Mouse (Mus musculus): ENCODE measurements around the gene Rcc1l. TPM values are rescaled to one million over a fixed set of nuclear protein-coding genes. Genes with fewer than 3 reads are reported as not detected.

Gene Rcc1l
- polyA plus RNA-seq, 1 experiment: 18.0 TPM

- Histone ChIP-seq H3K27ac (ENCODE audit: control insufficient read depth, insufficient read depth, low read length) (no peak within 1 kb of the TSS), H3K36me3 (ENCODE audit: control insufficient read depth, insufficient read depth, low read length) (no peaks in the 10 kb centered on the region), H3K4me1 (replicated peaks; ENCODE audit: control insufficient read depth, insufficient read depth, low read length) (peaks cover 5% of the 10 kb centered on the region; the same call in 1 of the 2 replicates), H3K4me3 (ENCODE audit: control insufficient read depth, insufficient read depth, low read length) (peak within 1 kb of the TSS; percentile 51), H3K27me3 (ENCODE audit: control insufficient read depth, insufficient read depth, low read length) (no peaks in the 10 kb centered on the region)
- DNase-seq: peak; percentile 94
- under 1% methylated on average over 58 of the region's 58 CpGs for WGBS
- 0 out of 2 replicates have a peak, but pooled peaks have one; percentile 31 for TF ChIP-seq CTCF (IDR thresholded peaks at IDR 0.05; ENCODE audit: borderline replicate concordance, control insufficient read depth, extremely low read depth, insufficient read depth, low read length, poor library complexity)
- peak; percentile 78 for TF ChIP-seq POLR2A (IDR thresholded peaks at IDR 0.05; ENCODE audit: control insufficient read depth, extremely low read depth, insufficient read depth, low read length, poor library complexity)
These were observed 76.9 kb downstream of the Rcc1l start, which contains the start of gene Castor2 for GRCm38 (mm10) chr5:134099496-134100211. TSS of gene Castor2 (plus strand) at chr5:134099711.

- peak overlapping the region; percentile 42 for H3K4me3 ChIP-seq (ENCODE audit: control insufficient read depth, insufficient read depth, low read length)
- peak; percentile 39 for DNase-seq
- no peak for TF ChIP-seq CTCF (IDR thresholded peaks at IDR 0.05; ENCODE audit: borderline replicate concordance, control insufficient read depth, extremely low read depth, insufficient read depth, low read length, poor library complexity)
- TF ChIP-seq POLR2A (IDR thresholded peaks at IDR 0.05; ENCODE audit: control insufficient read depth, extremely low read depth, insufficient read depth, low read length, poor library complexity): no peak
- H3K36me3 ChIP-seq (ENCODE audit: control insufficient read depth, insufficient read depth, low read length): no peaks in the 10 kb centered on the region
- no peaks in the 10 kb centered on the region for H3K27me3 ChIP-seq (ENCODE audit: control insufficient read depth, insufficient read depth, low read length)
- H3K27ac ChIP-seq (ENCODE audit: control insufficient read depth, insufficient read depth, low read length): no peak overlapping the region
- under 1% methylated on average over 17 of the region's 17 CpGs for WGBS
- peaks cover 5% of the 10 kb centered on the region; the same call in 1 of the 2 replicates for H3K4me1 ChIP-seq (replicated peaks; ENCODE audit: control insufficient read depth, insufficient read depth, low read length)
These were observed 77.6 kb downstream of the Rcc1l start for GRCm38 (mm10) chr5:134098976-134099375.

GRCm38 (mm10) chr5:134098341-134098902 is 78.2 kb downstream of the Rcc1l start:
- H3K4me3 ChIP-seq (ENCODE audit: control insufficient read depth, insufficient read depth, low read length): no peak overlapping the region
- WGBS: 56% methylated on average over 13 of the region's 13 CpGs
- no peaks in the 10 kb centered on the region for H3K36me3 ChIP-seq (ENCODE audit: control insufficient read depth, insufficient read depth, low read length)
- DNase-seq: no peak
- no peak overlapping the region for H3K27ac ChIP-seq (ENCODE audit: control insufficient read depth, insufficient read depth, low read length)
- H3K4me1 ChIP-seq (replicated peaks; ENCODE audit: control insufficient read depth, insufficient read depth, low read length): peaks cover 5% of the 10 kb centered on the region; the same call in 1 of the 2 replicates
- no peaks in the 10 kb centered on the region for H3K27me3 ChIP-seq (ENCODE audit: control insufficient read depth, insufficient read depth, low read length)
- TF ChIP-seq POLR2A (IDR thresholded peaks at IDR 0.05; ENCODE audit: control insufficient read depth, extremely low read depth, insufficient read depth, low read length, poor library complexity) (no peak), CTCF (IDR thresholded peaks at IDR 0.05; ENCODE audit: borderline replicate concordance, control insufficient read depth, extremely low read depth, insufficient read depth, low read length, poor library complexity) (no peak)

Other genes starting within 250 kb of the Rcc1l start
- 15.9 and 18.0 TPM in 2 replicates for gene Castor2, start 77.1 kb downstream of the Rcc1l start, polyA plus RNA-seq (2012; rRNA removed)
- gene Gtf2ird2, start 7.2 kb upstream of the Rcc1l start, polyA plus RNA-seq (2012; rRNA removed): 9.7 and 9.9 TPM in 2 replicates
- 28.6 and 35.9 TPM in 2 replicates for gene Ncf1, start 52.9 kb upstream of the Rcc1l start, polyA plus RNA-seq (2012; rRNA removed)
- gene Gtf2i, start 138.0 kb upstream of the Rcc1l start, polyA plus RNA-seq (2012; rRNA removed): 131 and 136 TPM in 2 replicates

Measured in thymus, adult 2 months (tissue).